In genomic region chr4:138488241-138488640, GRCm38 (mm10) we compare ENCODE assay signal across 21 mouse cellular contexts. TPM values are rescaled to one million over a fixed set of nuclear protein-coding genes. Genes with fewer than 3 reads are reported as not detected.
DNase-seq lines count a peak whose midpoint lies in the region; ATAC-seq and TF ChIP-seq lines count a peak whose summit lies in the region.
"Had no signal": no experiment of that assay in that cellular context is flagged by ENCODE, and none has a peak within 500 bp of the region (broad histone marks: within the 10 kb centered on the region; RNA-seq: fewer than 3 reads in every experiment).

No protein-coding gene starts in this region.

- H3K36me3 ChIP-seq in forebrain, embryonic 10.5 days (replicated peaks): no peaks in the 10 kb centered on the region
- no peaks in the 10 kb centered on the region for H3K36me3 ChIP-seq in forebrain, postnatal 0 days (ENCODE audit: insufficient read depth)
- no peaks in the 10 kb centered on the region for H3K36me3 ChIP-seq in hindbrain, embryonic 13.5 days
- H3K36me3 ChIP-seq: kidney, embryonic 15.5 days; limb, embryonic 15.5 days; stomach, embryonic 15.5 days had no signal

- peaks cover 24% of the 10 kb centered on the region for H3K4me1 ChIP-seq in forebrain, embryonic 10.5 days
- 0 out of 2 replicates have a peak, but pooled peaks cover 5% of the 10 kb centered on the region for H3K4me1 ChIP-seq in forebrain, postnatal 0 days (ENCODE audit: insufficient read depth)
- peaks cover 24% of the 10 kb centered on the region for H3K4me1 ChIP-seq in hindbrain, embryonic 13.5 days (replicated peaks)
- peaks cover 36% of the 10 kb centered on the region for H3K4me1 ChIP-seq in olfactory bulb, adult 2 months (ENCODE audit: control insufficient read depth, insufficient read depth, low read length)

- H3K27ac ChIP-seq in forebrain, embryonic 10.5 days: peak overlapping the region; percentile 58; the same call in 1 of the 2 replicates
- no peak overlapping the region for H3K27ac ChIP-seq in forebrain, postnatal 0 days (ENCODE audit: low read depth, low read length)
- no peak overlapping the region for H3K27ac ChIP-seq in left cerebral cortex, adult 2 months
- H3K27ac ChIP-seq in hindbrain, embryonic 13.5 days: peak overlapping the region; percentile 66; the same call in 1 of the 2 replicates
- H3K27ac ChIP-seq in olfactory bulb, adult 2 months (ENCODE audit: insufficient read depth, low read depth, low read length): peak overlapping the region; percentile 32; the same call in 1 of the 2 replicates
- H3K27ac ChIP-seq: gastrocnemius, adult 2 months; kidney, embryonic 15.5 days; limb, embryonic 15.5 days; liver, embryonic 14.5 days; stomach, embryonic 15.5 days had no signal

- H3K9me3 ChIP-seq in forebrain, embryonic 10.5 days: no peaks in the 10 kb centered on the region
- H3K9me3 ChIP-seq in forebrain, postnatal 0 days (ENCODE audit: low read length): no peaks in the 10 kb centered on the region
- H3K9me3 ChIP-seq in hindbrain, embryonic 13.5 days: no peaks in the 10 kb centered on the region
- H3K9me3 ChIP-seq: kidney, embryonic 15.5 days; limb, embryonic 15.5 days; stomach, embryonic 15.5 days had no signal

- TF ChIP-seq POLR2A in olfactory bulb, adult 2 months (IDR thresholded peaks at IDR 0.05; ENCODE audit: insufficient read depth, low read depth, low read length): no peak

- no peak overlapping the region for H3K4me2 ChIP-seq in forebrain, postnatal 0 days (ENCODE audit: low read depth)
- H3K4me2 ChIP-seq in hindbrain, embryonic 13.5 days: no peak overlapping the region
- H3K4me2 ChIP-seq: kidney, embryonic 15.5 days; limb, embryonic 15.5 days; lung, embryonic 14.5 days; stomach, embryonic 15.5 days had no signal

- H3K27me3 ChIP-seq in forebrain, embryonic 10.5 days (ENCODE audit: poor library complexity, severe bottlenecking): 0 out of 2 replicates have a peak, but pooled peaks cover 3% of the 10 kb centered on the region
- no peaks in the 10 kb centered on the region for H3K27me3 ChIP-seq in forebrain, postnatal 0 days (ENCODE audit: insufficient read depth, low read length)
- H3K27me3 ChIP-seq in hindbrain, embryonic 13.5 days: peaks cover 5% of the 10 kb centered on the region; the same call in 1 of the 2 replicates
- H3K27me3 ChIP-seq: kidney, embryonic 15.5 days; limb, embryonic 15.5 days; stomach, embryonic 15.5 days had no signal

- DNase-seq in forebrain, embryonic 10.5 days (ENCODE audit: extremely low spot score, low spot score): no peak
- no peak for DNase-seq in forebrain, postnatal 0 days
- peak; percentile 80 for DNase-seq in left cerebral cortex, postnatal 4 days
- no peak for DNase-seq in left cerebral cortex, adult 2 months (ENCODE audit: extremely low spot score in 1 of 2, low spot score in 2 of 2)
- no peak for DNase-seq in adrenal gland, postnatal 36 days
- DNase-seq: adrenal gland, postnatal 10 days; gastrocnemius, adult 2 months; kidney, adult 11 months; kidney, postnatal 36 days; layer of hippocampus, adult 9-11 months; lung, embryonic 14.5 days; right cerebral cortex, adult 18-20 months; right cerebral cortex, postnatal 4 days; thymus, postnatal 36 days had no signal

- no peak overlapping the region for H3K9ac ChIP-seq in forebrain, postnatal 0 days
- 0 out of 2 replicates have a peak overlapping the region, but pooled peaks have one; percentile 29 for H3K9ac ChIP-seq in hindbrain, embryonic 13.5 days
- H3K9ac ChIP-seq: kidney, embryonic 15.5 days; limb, embryonic 15.5 days; liver, embryonic 14.5 days; lung, embryonic 14.5 days; stomach, embryonic 15.5 days had no signal

- intact Hi-C loops in left cerebral cortex, postnatal 4 days (cut with DNase I): no loop called here
- intact Hi-C loops in left cerebral cortex, adult 2 months (cut with DNase I): no loop called here

- no peak for ATAC-seq in forebrain, postnatal 0 days
- no peak for ATAC-seq in hindbrain, embryonic 13.5 days (ENCODE audit: low FRiP score)
- ATAC-seq: activated CD4-positive, CD25-positive, alpha-beta regulatory T cell, adult 4 months had no signal

- H3K4me3 ChIP-seq in forebrain, embryonic 10.5 days: no peak overlapping the region
- H3K4me3 ChIP-seq in forebrain, postnatal 0 days (ENCODE audit: low read depth, low read length): no peak overlapping the region
- H3K4me3 ChIP-seq in left cerebral cortex, adult 2 months: no peak overlapping the region
- H3K4me3 ChIP-seq in hindbrain, embryonic 13.5 days: no peak overlapping the region
- H3K4me3 ChIP-seq in olfactory bulb, adult 2 months (ENCODE audit: insufficient read depth, low read depth, low read length): no peak overlapping the region
- H3K4me3 ChIP-seq: gastrocnemius, adult 2 months; kidney, embryonic 15.5 days; limb, embryonic 15.5 days; stomach, embryonic 15.5 days had no signal

- 49% methylated on average over 8 of the region's 8 CpGs for WGBS in forebrain, embryonic 10.5 days
- WGBS in forebrain, postnatal 0 days: 35% methylated on average over 8 of the region's 8 CpGs
- 25% methylated on average over 8 of the region's 8 CpGs for WGBS in hindbrain, embryonic 13.5 days
- 61% methylated on average over 8 of the region's 8 CpGs for WGBS in olfactory bulb, adult 2 months

- TF ChIP-seq CTCF in forebrain, postnatal 0 days (IDR thresholded peaks at IDR 0.05; ENCODE audit: low read depth): no peak
- TF ChIP-seq CTCF in left cerebral cortex, adult 2 months (IDR thresholded peaks at IDR 0.05): no peak
- TF ChIP-seq CTCF in olfactory bulb, adult 2 months (IDR thresholded peaks at IDR 0.05; ENCODE audit: insufficient read depth, low read depth, low read length): no peak

RNA-seq across cellular contexts. Expression of gene Camk2n1, which starts 34.1 kb away (rescaled TPM):
- 0.96 and 0.98 TPM in 2 replicates for polyA plus RNA-seq in forebrain, embryonic 10.5 days (2016; fragmentation: Nextera tagmentation; extraction: Ambion mirVana)
- 45.9 and 48.3 TPM in 2 replicates for total RNA-seq in forebrain, postnatal 0 days (2014; rRNA removed)
- 17.1 and 21.4 TPM in 2 replicates for polyA plus RNA-seq in forebrain, postnatal 0 days (2015; fragmentation: Nextera tagmentation; extraction: Ambion mirVana)
- total RNA-seq in left cerebral cortex, postnatal 4 days (2021): 100 to 1,000 TPM; 106 to 110 TPM
- total RNA-seq in left cerebral cortex, adult 2 months (2021): 1,000 to 10,000 TPM; 1,332 to 1,386 TPM
- 14.3 and 14.8 TPM in 2 replicates for polyA plus RNA-seq in hindbrain, embryonic 13.5 days (2015; fragmentation: Nextera tagmentation; extraction: Ambion mirVana)
- 114 and 206 TPM in 2 replicates for polyA plus RNA-seq in olfactory bulb, adult 2 months (2012; ENCODE audit: insufficient read depth, insufficient read length, low replicate concordance, missing spikeins)
- 10 to 100 TPM; 25.2 to 25.7 TPM for total RNA-seq in adrenal gland, postnatal 36 days (2021)

RNA-seq across cellular contexts. Expression of gene Mul1, which starts 53.8 kb away (rescaled TPM):
- 21.2 and 22.7 TPM in 2 replicates for polyA plus RNA-seq in forebrain, embryonic 10.5 days (2016; fragmentation: Nextera tagmentation; extraction: Ambion mirVana)
- 30.1 and 32.4 TPM in 2 replicates for total RNA-seq in forebrain, postnatal 0 days (2014; rRNA removed)
- 13.5 and 19.4 TPM in 2 replicates for polyA plus RNA-seq in forebrain, postnatal 0 days (2015; fragmentation: Nextera tagmentation; extraction: Ambion mirVana)
- total RNA-seq in left cerebral cortex, postnatal 4 days (2021): 10 to 100 TPM; 35.4 to 35.8 TPM
- 10 to 100 TPM; 63.0 to 65.1 TPM for total RNA-seq in left cerebral cortex, adult 2 months (2021)
- polyA plus RNA-seq in hindbrain, embryonic 13.5 days (2015; fragmentation: Nextera tagmentation; extraction: Ambion mirVana): 20.9 and 21.4 TPM in 2 replicates
- polyA plus RNA-seq in olfactory bulb, adult 2 months (2012; ENCODE audit: insufficient read depth, insufficient read length, low replicate concordance, missing spikeins): not detected in 2 replicates
- 10 to 100 TPM; 51.7 to 55.3 TPM for total RNA-seq in adrenal gland, postnatal 36 days (2021)

Comparison
In these comparisons a context has a peak if more than half of its experiments do, and no peak if none do; other contexts are left out.
1. H3K27ac ChIP-seq: peak in forebrain, embryonic 10.5 days (single experiment), hindbrain, embryonic 13.5 days (single experiment) and olfactory bulb, adult 2 months (single experiment); none in forebrain, postnatal 0 days (single experiment) and left cerebral cortex, adult 2 months (single experiment).
2. RNA of gene Camk2n1, which starts 34.1 kb away (total RNA-seq): 1,332 to 1,386 TPM in left cerebral cortex, adult 2 months; 106 to 110 TPM in left cerebral cortex, postnatal 4 days, 45.9 to 48.3 TPM in forebrain, postnatal 0 days and 25.2 to 25.7 TPM in adrenal gland, postnatal 36 days; every median in the first group is over 10 times any median in the second.